ENCODE assay signal across 13 mouse cellular contexts in genomic region chr1:12405391-12406270, GRCm38 (mm10).
DNase-seq lines count a peak whose midpoint lies in the region; ATAC-seq lines count a peak whose summit lies in the region.
"Had no signal": no experiment of that assay in that cellular context is flagged by ENCODE, and none has a peak within 500 bp of the region (broad histone marks: within the 10 kb centered on the region; RNA-seq: fewer than 3 reads in every experiment).

No protein-coding gene starts in this region.

- no peak overlapping the region for H3K4me3 ChIP-seq in heart, embryonic 15.5 days
- H3K4me3 ChIP-seq in hindbrain, embryonic 11.5 days (ENCODE audit: low read depth, low read length), result no peak overlapping the region
- H3K4me3 ChIP-seq: forebrain, embryonic 12.5 days; hindbrain, embryonic 12.5 days; limb, embryonic 12.5 days; megakaryocyte, embryonic 14.5 days had no signal

- peak; percentile 81; the same call in 1 of the 2 replicates for ATAC-seq in heart, embryonic 15.5 days (replicated peaks; ENCODE audit: insufficient number of reproducible peaks, insufficient read depth, low FRiP score, low read depth)
- ATAC-seq in hindbrain, embryonic 11.5 days (ENCODE audit: low FRiP score), result no peak

- WGBS in heart, embryonic 15.5 days, result 39% methylated on average over 4 of the region's 4 CpGs
- WGBS in hindbrain, embryonic 11.5 days, result 79% methylated on average over 4 of the region's 4 CpGs

- peak; percentile 28 for DNase-seq in adrenal gland, postnatal 10 days
- no peak for DNase-seq in adrenal gland, adult 18-20 months (ENCODE audit: low spot score in 2 of 2)
- peak; percentile 4 to 18 for DNase-seq in lung, adult 18-20 months
- no peak for DNase-seq in lung, postnatal 4 days
- peak; percentile 29 for DNase-seq in skeletal muscle tissue, adult 2 months (ENCODE audit: low read depth, low spot score)
- DNase-seq in hindbrain, embryonic 11.5 days (ENCODE audit: low spot score), result no peak
- no peak for DNase-seq in gastrocnemius, postnatal 14 days
- DNase-seq: thymus, postnatal 36 days had no signal

- intact Hi-C loops in gastrocnemius, postnatal 14 days (cut with DNase I; ENCODE audit: low total_unique reads), result no loop called here

- H3K9me3 ChIP-seq in heart, embryonic 15.5 days (replicated peaks), result no peaks in the 10 kb centered on the region
- H3K9me3 ChIP-seq in hindbrain, embryonic 11.5 days (ENCODE audit: control insufficient read depth, low read length), result no peaks in the 10 kb centered on the region
- H3K9me3 ChIP-seq: forebrain, embryonic 12.5 days; hindbrain, embryonic 12.5 days; limb, embryonic 12.5 days; megakaryocyte, embryonic 14.5 days had no signal

- H3K9ac ChIP-seq in heart, embryonic 15.5 days, result no peak overlapping the region
- H3K9ac ChIP-seq in hindbrain, embryonic 11.5 days (ENCODE audit: low read depth, low read length), result no peak overlapping the region
- H3K9ac ChIP-seq: forebrain, embryonic 12.5 days; hindbrain, embryonic 12.5 days; limb, embryonic 12.5 days had no signal

- H3K27me3 ChIP-seq in heart, embryonic 15.5 days, result no peaks in the 10 kb centered on the region
- no peaks in the 10 kb centered on the region for H3K27me3 ChIP-seq in hindbrain, embryonic 11.5 days (ENCODE audit: control insufficient read depth, insufficient read depth, low read length)
- H3K27me3 ChIP-seq: hindbrain, embryonic 12.5 days; limb, embryonic 12.5 days; megakaryocyte, embryonic 14.5 days had no signal

- no peak overlapping the region for H3K4me2 ChIP-seq in heart, embryonic 15.5 days
- H3K4me2 ChIP-seq in hindbrain, embryonic 11.5 days (replicated peaks; ENCODE audit: low read depth, low read length), result no peak overlapping the region
- H3K4me2 ChIP-seq: forebrain, embryonic 12.5 days; hindbrain, embryonic 12.5 days; limb, embryonic 12.5 days had no signal

- H3K36me3 ChIP-seq in heart, embryonic 15.5 days, result no peaks in the 10 kb centered on the region
- no peaks in the 10 kb centered on the region for H3K36me3 ChIP-seq in hindbrain, embryonic 11.5 days (ENCODE audit: control insufficient read depth, insufficient read depth, low read length)
- H3K36me3 ChIP-seq: forebrain, embryonic 12.5 days; hindbrain, embryonic 12.5 days; limb, embryonic 12.5 days had no signal

- H3K27ac ChIP-seq in heart, embryonic 15.5 days, result peak overlapping the region; percentile 39
- no peak overlapping the region for H3K27ac ChIP-seq in hindbrain, embryonic 11.5 days (ENCODE audit: low read depth, low read length)
- H3K27ac ChIP-seq: forebrain, embryonic 12.5 days; hindbrain, embryonic 12.5 days; limb, embryonic 12.5 days had no signal

- peaks cover 9% of the 10 kb centered on the region for H3K4me1 ChIP-seq in heart, embryonic 15.5 days (replicated peaks)
- no peaks in the 10 kb centered on the region for H3K4me1 ChIP-seq in hindbrain, embryonic 11.5 days (replicated peaks; ENCODE audit: control insufficient read depth, insufficient read depth, low read length)
- H3K4me1 ChIP-seq: forebrain, embryonic 12.5 days; hindbrain, embryonic 12.5 days; limb, embryonic 12.5 days; megakaryocyte, embryonic 14.5 days had no signal

Comparison
In these comparisons a context has a peak if more than half of its experiments do, and no peak if none do; other contexts are left out.
1. DNase-seq: peak in adrenal gland, postnatal 10 days (single experiment), lung, adult 18-20 months (2 of 2) and skeletal muscle tissue, adult 2 months (single experiment); none in adrenal gland, adult 18-20 months (0 of 2), lung, postnatal 4 days (0 of 2), hindbrain, embryonic 11.5 days (single experiment) and gastrocnemius, postnatal 14 days (single experiment).